Mouse (Mus musculus): ENCODE results near the gene Gm7534. TPM values are rescaled to one million over a fixed set of nuclear protein-coding genes. Genes with fewer than 3 reads are reported as not detected.
A peak's percentile ranks its signal among the peaks of the same experiment; 100 is the strongest.

Gm7534 gene
- polyA plus RNA-seq, 1 experiment: not detected

- H3K27me3 ChIP-seq (ENCODE audit: control insufficient read depth, insufficient read depth, low read length): no peaks in the 10 kb centered on the region; the same call in 1 of the 2 replicates
- TF ChIP-seq CTCF (IDR thresholded peaks at IDR 0.05; ENCODE audit: borderline replicate concordance, insufficient read depth, low read depth, low read length): no peak
- TF ChIP-seq POLR2A (IDR thresholded peaks at IDR 0.05; ENCODE audit: borderline replicate concordance, insufficient read depth, low read length): no peak
- DNase-seq: peak; percentile 21 to 30
- no peak overlapping the region for H3K4me3 ChIP-seq (replicated peaks; ENCODE audit: insufficient read depth, low read depth, low read length)
- WGBS: 9% methylated on average over 4 of the region's 4 CpGs
- no peak overlapping the region for H3K27ac ChIP-seq (ENCODE audit: insufficient read depth, low read length)
- no peaks in the 10 kb centered on the region for H3K4me1 ChIP-seq (ENCODE audit: control insufficient read depth, insufficient read depth, low read length)
Observed at GRCm38 (mm10) chr4:134246256-134246655, 43.5 kb upstream of the Gm7534 start.

- WGBS: under 1% methylated on average over 60 of the region's 60 CpGs
- TF ChIP-seq CTCF (IDR thresholded peaks at IDR 0.05; ENCODE audit: borderline replicate concordance, insufficient read depth, low read depth, low read length) (peak; percentile 76), POLR2A (IDR thresholded peaks at IDR 0.05; ENCODE audit: borderline replicate concordance, insufficient read depth, low read length) (peak; percentile 48; the same call in 1 of the 2 replicates)
- DNase-seq: peak; percentile 93 to 96
- no peak within 1 kb of the TSS for H3K27ac ChIP-seq (ENCODE audit: insufficient read depth, low read length)
- no peaks in the 10 kb centered on the region; the same call in 1 of the 2 replicates for H3K27me3 ChIP-seq (ENCODE audit: control insufficient read depth, insufficient read depth, low read length)
- no peaks in the 10 kb centered on the region for H3K4me1 ChIP-seq (ENCODE audit: control insufficient read depth, insufficient read depth, low read length)
- H3K4me3 ChIP-seq (replicated peaks; ENCODE audit: insufficient read depth, low read depth, low read length): peak within 1 kb of the TSS; percentile 86
Observed at GRCm38 (mm10) chr4:134245148-134245843, 42.5 kb upstream of the Gm7534 start, which contains the start of gene Zfp593. TSS of gene Zfp593 (minus strand) at chr4:134245592.

- H3K27me3 ChIP-seq (ENCODE audit: control insufficient read depth, insufficient read depth, low read length): no peaks in the 10 kb centered on the region
- no peak within 1 kb of the TSS for H3K27ac ChIP-seq (ENCODE audit: insufficient read depth, low read length)
- no peak within 1 kb of the TSS for H3K4me3 ChIP-seq (replicated peaks; ENCODE audit: insufficient read depth, low read depth, low read length)
- no peak for DNase-seq
- no peak for TF ChIP-seq CTCF (IDR thresholded peaks at IDR 0.05; ENCODE audit: borderline replicate concordance, insufficient read depth, low read depth, low read length)
- TF ChIP-seq POLR2A (IDR thresholded peaks at IDR 0.05; ENCODE audit: borderline replicate concordance, insufficient read depth, low read length): no peak
- WGBS: 53% methylated on average over 17 of the region's 17 CpGs
- H3K4me1 ChIP-seq (ENCODE audit: control insufficient read depth, insufficient read depth, low read length): peaks cover 3% of the 10 kb centered on the region; the same call in 1 of the 2 replicates
Observed at GRCm38 (mm10) chr4:134243516-134244250, 40.9 kb upstream of the Gm7534 start, which contains the start of gene E130218I03Rik. TSS of gene E130218I03Rik (plus strand) at chr4:134243662.

GRCm38 (mm10) chr4:134238686-134239085, 35.9 kb upstream of the Gm7534 start:
- H3K4me3 ChIP-seq (replicated peaks; ENCODE audit: insufficient read depth, low read depth, low read length): no peak overlapping the region
- TF ChIP-seq POLR2A (IDR thresholded peaks at IDR 0.05; ENCODE audit: borderline replicate concordance, insufficient read depth, low read length): no peak
- no peak for TF ChIP-seq CTCF (IDR thresholded peaks at IDR 0.05; ENCODE audit: borderline replicate concordance, insufficient read depth, low read depth, low read length)
- H3K27ac ChIP-seq (ENCODE audit: insufficient read depth, low read length): no peak overlapping the region
- 2% methylated on average over 10 of the region's 10 CpGs for WGBS
- peaks cover 9% of the 10 kb centered on the region; the same call in 1 of the 2 replicates for H3K4me1 ChIP-seq (ENCODE audit: control insufficient read depth, insufficient read depth, low read length)
- H3K27me3 ChIP-seq (ENCODE audit: control insufficient read depth, insufficient read depth, low read length): no peaks in the 10 kb centered on the region
- peak; percentile 43 to 55 for DNase-seq

- H3K27ac ChIP-seq (ENCODE audit: insufficient read depth, low read length): no peak within 1 kb of the TSS
- peak; percentile 81 to 84 for DNase-seq
- peak within 1 kb of the TSS; percentile 15 for H3K4me3 ChIP-seq (replicated peaks; ENCODE audit: insufficient read depth, low read depth, low read length)
- H3K27me3 ChIP-seq (ENCODE audit: control insufficient read depth, insufficient read depth, low read length): no peaks in the 10 kb centered on the region
- TF ChIP-seq POLR2A (IDR thresholded peaks at IDR 0.05; ENCODE audit: borderline replicate concordance, insufficient read depth, low read length): no peak
- no peak for TF ChIP-seq CTCF (IDR thresholded peaks at IDR 0.05; ENCODE audit: borderline replicate concordance, insufficient read depth, low read depth, low read length)
- WGBS: under 1% methylated on average over 18 of the region's 18 CpGs
- peaks cover 13% of the 10 kb centered on the region; the same call in 1 of the 2 replicates for H3K4me1 ChIP-seq (ENCODE audit: control insufficient read depth, insufficient read depth, low read length)
Observed at GRCm38 (mm10) chr4:134238279-134238651, 35.5 kb upstream of the Gm7534 start, which contains the start of gene Cnksr1. TSS of gene Cnksr1 (minus strand) at chr4:134238399.

GRCm38 (mm10) chr4:134237582-134238278, 34.9 kb upstream of the Gm7534 start:
- Histone ChIP-seq H3K27me3 (ENCODE audit: control insufficient read depth, insufficient read depth, low read length) (no peaks in the 10 kb centered on the region), H3K4me1 (ENCODE audit: control insufficient read depth, insufficient read depth, low read length) (peaks cover 13% of the 10 kb centered on the region; the same call in 1 of the 2 replicates), H3K27ac (ENCODE audit: insufficient read depth, low read length) (no peak overlapping the region), H3K4me3 (replicated peaks; ENCODE audit: insufficient read depth, low read depth, low read length) (peak overlapping the region; percentile 14)
- TF ChIP-seq POLR2A (IDR thresholded peaks at IDR 0.05; ENCODE audit: borderline replicate concordance, insufficient read depth, low read length): no peak
- TF ChIP-seq CTCF (IDR thresholded peaks at IDR 0.05; ENCODE audit: borderline replicate concordance, insufficient read depth, low read depth, low read length): no peak
- no peak for DNase-seq
- 59% methylated on average over 19 of the region's 19 CpGs for WGBS

GRCm38 (mm10) chr4:134234876-134235275, 32.1 kb upstream of the Gm7534 start:
- TF ChIP-seq POLR2A (IDR thresholded peaks at IDR 0.05; ENCODE audit: borderline replicate concordance, insufficient read depth, low read length): no peak
- Histone ChIP-seq H3K4me3 (replicated peaks; ENCODE audit: insufficient read depth, low read depth, low read length) (no peak overlapping the region), H3K4me1 (ENCODE audit: control insufficient read depth, insufficient read depth, low read length) (peaks cover 13% of the 10 kb centered on the region; the same call in 1 of the 2 replicates), H3K27ac (ENCODE audit: insufficient read depth, low read length) (no peak overlapping the region), H3K27me3 (ENCODE audit: control insufficient read depth, insufficient read depth, low read length) (no peaks in the 10 kb centered on the region)
- peak in 1 of 2 experiments; percentile 22 for DNase-seq
- 36% methylated on average over 5 of the region's 5 CpGs for WGBS

Data from cerebellum, adult 2 months (tissue).